Mouse (Mus musculus) kidney, postnatal 14 days (tissue): ENCODE results near the gene Chdh.
A peak's percentile ranks its signal among the peaks of the same experiment; 100 is the strongest.

Experiments
- DNase-seq: peaks from one replicate; pipeline ENCODE4 v3.0.0; 2022; ENCODE audit warnings: mixed read lengths

Gene Chdh

DNA sequence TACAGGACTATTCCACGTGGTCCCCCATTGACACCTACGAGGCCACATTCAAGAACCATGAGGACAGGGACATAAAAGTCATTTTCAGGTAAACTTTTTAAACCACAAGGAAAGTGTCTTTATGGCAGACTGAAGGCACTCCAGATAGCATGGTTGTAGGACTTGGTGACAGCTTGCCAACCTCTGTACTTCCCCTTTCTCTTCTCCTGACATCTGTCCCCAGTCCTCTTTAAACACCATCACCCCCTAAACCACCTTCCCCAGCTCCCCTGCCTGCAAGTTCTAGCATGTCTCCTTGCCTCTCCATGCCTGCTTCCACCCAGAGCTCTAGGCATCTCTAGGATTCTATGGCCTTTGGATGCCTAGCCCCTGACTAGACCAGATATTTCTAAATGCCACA is 56.0 kb downstream of the Chdh start:
- no peak for DNase-seq

DNA sequence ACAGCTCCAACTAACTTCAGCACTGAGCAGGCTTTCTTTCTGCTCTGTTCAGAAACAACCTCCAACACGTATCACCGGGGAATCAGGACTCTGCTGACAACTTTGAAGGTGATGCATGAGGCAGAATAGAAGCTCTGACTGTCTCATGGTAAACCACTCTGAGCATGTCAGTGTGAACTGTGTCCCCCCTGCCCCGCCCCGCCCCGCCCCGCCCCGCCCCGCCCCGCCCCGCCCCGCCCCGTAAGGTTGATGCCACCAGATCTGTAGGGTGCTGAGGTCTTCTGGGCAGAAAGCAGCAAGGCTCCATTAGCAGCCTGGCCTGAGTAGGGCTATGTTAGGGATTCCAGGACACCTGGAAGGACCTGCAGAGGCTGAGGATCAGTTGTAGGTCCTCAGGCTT is 57.9 kb downstream of the Chdh start:
- no peak for DNase-seq

DNA sequence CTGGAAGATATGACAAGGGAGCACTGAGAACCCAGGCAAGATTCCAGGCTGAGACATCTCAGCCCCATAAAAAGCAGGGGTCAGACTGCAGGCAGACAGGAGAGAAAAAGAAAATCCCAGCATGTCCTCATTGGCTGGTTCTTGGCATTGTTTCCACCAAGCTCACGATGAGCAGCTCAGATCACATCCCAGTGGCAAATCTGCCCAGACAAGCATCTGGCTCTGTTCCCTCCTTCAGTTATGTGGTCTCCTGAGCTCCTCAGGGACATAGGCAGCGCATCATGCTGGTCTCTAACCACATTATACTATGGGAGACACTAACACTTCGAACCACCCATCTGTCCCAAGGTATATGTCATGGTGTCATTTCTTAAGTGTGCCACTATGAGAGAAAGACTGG is 59.7 kb downstream of the Chdh start:
- DNase-seq, result no peak

DNA sequence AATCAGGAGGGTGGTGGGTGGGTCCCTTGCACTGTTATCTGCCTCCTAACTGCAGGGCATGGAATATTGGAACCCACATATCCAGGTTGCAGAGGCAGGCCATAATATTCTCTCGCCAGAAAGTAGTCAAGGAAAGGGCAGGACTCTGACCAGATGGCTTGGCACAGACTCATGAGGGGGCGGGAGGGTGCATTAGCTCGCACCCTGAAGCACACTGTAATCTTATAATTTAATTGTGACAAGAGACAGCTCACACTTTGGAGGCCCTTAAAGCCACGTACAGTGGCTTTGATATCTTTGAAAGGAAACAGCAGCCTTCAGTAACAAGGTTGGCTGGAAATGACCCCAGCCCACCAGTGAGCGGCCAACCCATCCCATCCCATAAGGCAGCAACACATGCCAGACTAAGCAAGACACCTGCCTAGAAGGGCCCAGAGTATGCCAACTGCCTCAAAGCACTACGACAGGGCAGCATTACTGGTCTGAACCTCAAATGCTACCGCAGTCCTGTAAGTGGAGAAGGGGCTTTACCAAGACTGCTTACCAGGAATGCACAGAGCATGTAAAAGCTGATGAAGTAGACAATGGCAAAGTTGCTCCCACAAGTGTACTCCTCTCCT is 66.6 kb downstream of the Chdh start:
- no peak for DNase-seq

DNA sequence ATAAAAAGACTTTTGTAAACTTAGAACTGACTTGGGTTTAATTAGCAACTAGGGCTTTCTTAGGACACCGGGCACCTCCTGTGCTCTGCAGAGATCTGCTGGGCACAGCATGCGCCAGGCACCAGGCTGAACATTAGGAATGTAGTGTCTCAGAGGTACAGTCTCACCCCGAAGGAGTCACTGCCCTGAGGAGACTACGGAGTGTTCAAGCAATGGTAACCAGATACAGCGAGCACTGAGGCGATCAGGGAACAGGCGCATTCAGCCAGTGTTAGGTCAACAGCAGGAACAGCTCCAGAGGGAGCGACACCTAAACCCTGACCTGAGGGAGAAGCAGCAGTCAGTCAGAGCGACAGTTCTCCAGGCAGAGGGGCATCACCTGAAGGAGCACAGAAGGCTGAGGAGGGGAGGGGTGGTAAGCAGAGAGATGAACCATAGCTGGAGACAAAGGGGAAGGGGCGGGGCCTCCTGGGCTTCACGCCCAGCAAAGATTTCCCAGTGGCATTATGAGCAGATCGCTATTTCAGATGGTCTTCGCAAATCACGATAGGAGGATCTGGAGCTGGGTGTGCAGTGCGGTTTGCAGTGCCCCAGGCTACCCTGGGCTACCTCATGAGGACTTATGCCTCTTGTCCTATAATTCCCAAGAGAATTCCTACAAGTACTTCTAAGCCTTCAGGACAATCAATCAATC is 69.4 kb downstream of the Chdh start:
- DNase-seq, result peak; percentile 61

DNA sequence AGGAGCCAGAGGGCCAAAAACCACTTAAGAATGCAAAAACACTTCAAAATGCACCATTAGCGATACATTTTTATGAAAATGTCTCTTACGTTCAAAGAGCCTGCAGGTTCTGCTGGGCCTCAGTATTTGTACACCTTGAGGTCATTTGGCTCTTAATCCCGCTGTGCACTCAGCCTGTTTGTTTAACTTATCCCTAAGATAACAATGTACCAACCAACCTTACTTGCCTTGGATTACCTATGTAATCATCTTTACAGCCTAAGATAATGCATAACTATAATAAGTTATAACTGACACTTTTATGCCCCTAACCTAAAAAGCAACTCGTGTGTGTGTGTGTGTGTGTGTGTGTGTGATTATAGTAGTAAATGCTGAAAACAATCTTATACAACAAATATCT is 70.9 kb downstream of the Chdh start:
- no peak for DNase-seq
